8 mouse cellular contexts compared by ENCODE assay signal in the genomic region with DNA sequence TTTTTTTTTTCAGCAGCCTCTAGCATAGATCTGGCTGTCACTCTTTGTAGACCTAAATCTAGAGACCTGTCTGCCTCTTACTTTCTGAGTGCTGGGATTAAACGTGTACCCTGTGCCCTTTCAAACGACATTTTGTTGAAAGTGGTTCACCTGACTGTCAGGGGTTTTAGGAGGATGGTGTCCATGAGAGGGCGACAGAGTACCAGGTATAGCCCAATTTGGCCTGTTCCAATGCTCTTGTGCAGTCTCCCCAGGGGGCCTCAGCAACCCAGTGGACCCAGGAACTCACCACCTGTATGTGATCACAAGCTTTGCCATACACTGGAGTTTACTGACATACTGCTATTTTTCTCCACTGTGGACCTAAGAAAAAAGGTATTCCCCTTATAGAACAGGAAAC. TPM values are rescaled to one million over a fixed set of nuclear protein-coding genes. Genes with fewer than 3 reads are reported as not detected.
DNase-seq lines count a peak whose midpoint lies in the region; ATAC-seq and TF ChIP-seq lines count a peak whose summit lies in the region.

No protein-coding gene starts in this region.

- TF ChIP-seq CTCF in CH12.LX (conservative IDR thresholded peaks at IDR 0.05 in 1 of 2, IDR thresholded peaks at IDR 0.05 in 1 of 2; ENCODE audit: low read depth in 2 of 2, low read length in 2 of 2), result peak; percentile 46 to 80
- peak; percentile 62 for TF ChIP-seq CTCF in bone marrow macrophage, adult 2 months (IDR thresholded peaks at IDR 0.05; ENCODE audit: low read depth, low read length)
- TF ChIP-seq CTCF in left cerebral cortex, adult 2 months (IDR thresholded peaks at IDR 0.05), result peak; percentile 76
- TF ChIP-seq CTCF in olfactory bulb, adult 2 months (IDR thresholded peaks at IDR 0.05; ENCODE audit: insufficient read depth, low read depth, low read length), result peak; percentile 42; the same call in 1 of the 2 replicates

- no peak overlapping the region for H3K27ac ChIP-seq in hindbrain, embryonic 11.5 days (ENCODE audit: low read depth, low read length)
- H3K27ac ChIP-seq in hindbrain, embryonic 10.5 days, result no peak overlapping the region
- no peak overlapping the region for H3K27ac ChIP-seq in CH12.LX (ENCODE audit: insufficient read depth, low read depth)
- H3K27ac ChIP-seq in bone marrow macrophage, adult 2 months (ENCODE audit: insufficient read depth, low read depth, low read length), result no peak overlapping the region
- no peak overlapping the region for H3K27ac ChIP-seq in left cerebral cortex, adult 2 months
- H3K27ac ChIP-seq in olfactory bulb, adult 2 months (ENCODE audit: insufficient read depth, low read depth, low read length), result no peak overlapping the region

- no peak overlapping the region for H3K9ac ChIP-seq in hindbrain, embryonic 11.5 days (ENCODE audit: low read depth, low read length)
- no peak overlapping the region for H3K9ac ChIP-seq in CH12.LX (ENCODE audit: insufficient read depth, low read depth)

- H3K4me2 ChIP-seq in hindbrain, embryonic 11.5 days (replicated peaks; ENCODE audit: low read depth, low read length), result no peak overlapping the region
- H3K4me2 ChIP-seq in CH12.LX (ENCODE audit: insufficient read depth, low read depth, poor library complexity, severe bottlenecking), result no peak overlapping the region

- in situ Hi-C loops in CH12.LX (cut with MboI; ENCODE audit: low pct_ligation_motif_present, low pct_unique_long_range_greater_than_20kb, low sequenced_read_pairs), result loop anchor here (25.0 kb wide), 1 partner anchor 105 kb away; no protein-coding TSS in a partner anchor

- intact Hi-C loops in left cerebral cortex, adult 2 months (cut with DNase I), result loop anchor here (1.0 kb wide), 3 partner anchors 86 to 140 kb away; no protein-coding TSS in a partner anchor

- DNase-seq in hindbrain, embryonic 11.5 days (ENCODE audit: low spot score), result peak; percentile 48
- no peak for DNase-seq in hindbrain, embryonic 10.5 days (ENCODE audit: low spot score)
- DNase-seq in CH12.LX (ENCODE audit: extremely low read depth), result peak; percentile 62
- DNase-seq in forelimb bud, embryonic 11.5 days (ENCODE audit: low read depth, low spot score), result peak; percentile 17
- DNase-seq in left cerebral cortex, adult 2 months (ENCODE audit: extremely low spot score in 1 of 2, low spot score in 2 of 2), result peak; percentile 53 to 70
- DNase-seq in T-cell, adult 2 months (ENCODE audit: low spot score), result no peak

- no peaks in the 10 kb centered on the region for H3K4me1 ChIP-seq in hindbrain, embryonic 11.5 days (replicated peaks; ENCODE audit: control insufficient read depth, insufficient read depth, low read length)
- H3K4me1 ChIP-seq in hindbrain, embryonic 10.5 days (replicated peaks), result no peaks in the 10 kb centered on the region
- no peaks in the 10 kb centered on the region for H3K4me1 ChIP-seq in CH12.LX (ENCODE audit: control insufficient read depth in 1 of 2, insufficient read depth in 2 of 2)
- no peaks in the 10 kb centered on the region for H3K4me1 ChIP-seq in bone marrow macrophage, adult 2 months (ENCODE audit: control insufficient read depth, insufficient read depth, low read length)
- peaks cover 9% of the 10 kb centered on the region for H3K4me1 ChIP-seq in olfactory bulb, adult 2 months (ENCODE audit: control insufficient read depth, insufficient read depth, low read length)

- WGBS in hindbrain, embryonic 11.5 days, result 15% methylated on average over 3 of the region's 3 CpGs
- 11% methylated on average over 3 of the region's 3 CpGs for WGBS in hindbrain, embryonic 10.5 days
- 29% methylated on average over 3 of the region's 3 CpGs for WGBS in olfactory bulb, adult 2 months

- H3K79me2 ChIP-seq in CH12.LX (replicated peaks; ENCODE audit: control insufficient read depth, extremely low read depth, insufficient read depth, poor library complexity, severe bottlenecking), result no peaks in the 10 kb centered on the region

- TF ChIP-seq POLR2A in CH12.LX (IDR thresholded peaks at IDR 0.05; ENCODE audit: low read depth, low read length), result no peak; the same call in 1 of the 2 replicates
- no peak for TF ChIP-seq POLR2A in bone marrow macrophage, adult 2 months (IDR thresholded peaks at IDR 0.05; ENCODE audit: borderline replicate concordance, low read depth, low read length)
- TF ChIP-seq POLR2A in olfactory bulb, adult 2 months (IDR thresholded peaks at IDR 0.05; ENCODE audit: insufficient read depth, low read depth, low read length), result no peak

- H3K4me3 ChIP-seq in hindbrain, embryonic 11.5 days (ENCODE audit: low read depth, low read length), result no peak overlapping the region
- no peak overlapping the region for H3K4me3 ChIP-seq in hindbrain, embryonic 10.5 days
- no peak overlapping the region for H3K4me3 ChIP-seq in CH12.LX (replicated peaks in 1 of 3; ENCODE audit: low read depth in 2 of 3, low read length in 2 of 3, poor library complexity in 1 of 3)
- no peak overlapping the region for H3K4me3 ChIP-seq in bone marrow macrophage, adult 2 months (ENCODE audit: insufficient read depth, low read length)
- no peak overlapping the region for H3K4me3 ChIP-seq in left cerebral cortex, adult 2 months
- H3K4me3 ChIP-seq in olfactory bulb, adult 2 months (ENCODE audit: insufficient read depth, low read depth, low read length), result no peak overlapping the region

- dilution Hi-C loops in CH12.LX (cut with MboI; ENCODE audit: extremely low pct_ligation_motif_present, extremely low pct_unique_long_range_greater_than_20kb, low sequenced_read_pairs), result no loop called here

- no peak for TF ChIP-seq EP300 in CH12.LX (IDR thresholded peaks at IDR 0.05; ENCODE audit: low read length)

- no peaks in the 10 kb centered on the region for H3K27me3 ChIP-seq in hindbrain, embryonic 11.5 days (ENCODE audit: control insufficient read depth, insufficient read depth, low read length)
- no peaks in the 10 kb centered on the region for H3K27me3 ChIP-seq in hindbrain, embryonic 10.5 days (ENCODE audit: insufficient read depth, poor library complexity, severe bottlenecking)
- H3K27me3 ChIP-seq in CH12.LX (replicated peaks), result no peaks in the 10 kb centered on the region

- peak; percentile 78 for TF ChIP-seq RAD21 in CH12.LX (IDR thresholded peaks at IDR 0.05; ENCODE audit: low read depth, low read length)

- no peaks in the 10 kb centered on the region for H3K36me3 ChIP-seq in hindbrain, embryonic 11.5 days (ENCODE audit: control insufficient read depth, insufficient read depth, low read length)
- H3K36me3 ChIP-seq in hindbrain, embryonic 10.5 days, result peaks cover 47% of the 10 kb centered on the region
- H3K36me3 ChIP-seq in CH12.LX (replicated peaks in 1 of 2; ENCODE audit: control insufficient read depth in 1 of 2, insufficient read depth in 1 of 2, low read length in 1 of 2), result peaks cover 26 to 81% of the 10 kb centered on the region in 2 experiments

- H3K9me3 ChIP-seq in hindbrain, embryonic 11.5 days (ENCODE audit: control insufficient read depth, low read length), result no peaks in the 10 kb centered on the region
- no peaks in the 10 kb centered on the region for H3K9me3 ChIP-seq in hindbrain, embryonic 10.5 days
- no peaks in the 10 kb centered on the region for H3K9me3 ChIP-seq in CH12.LX (replicated peaks; ENCODE audit: low read length)

- no peak for ATAC-seq in hindbrain, embryonic 11.5 days (ENCODE audit: low FRiP score)

TF ChIP-seq in CH12.LX, 34 proteins besides CTCF, POLR2A, EP300 and RAD21:
- TF ChIP-seq SMC3 (IDR thresholded peaks at IDR 0.05; ENCODE audit: low read depth, low read length), result peak; percentile 67
- TF ChIP-seq ZNF384 (IDR thresholded peaks at IDR 0.05; ENCODE audit: low read depth, low read length), result no peak

RNA-seq across cellular contexts. Expression of a gene that starts 23.1 kb away (rescaled TPM):
- 133 and 155 TPM in 2 replicates for polyA plus RNA-seq in hindbrain, embryonic 11.5 days (2014; fragmentation: Nextera tagmentation; extraction: Ambion mirVana)
- polyA plus RNA-seq in hindbrain, embryonic 10.5 days (2016; fragmentation: Nextera tagmentation; extraction: Ambion mirVana), result 235 and 294 TPM in 2 replicates
- total RNA-seq in CH12.LX (2012; rRNA removed) (259 and 305 TPM in 2 replicates), CH12.LX (2014; rRNA removed) (282 and 294 TPM in 2 replicates)
- 313 and 332 TPM in 2 replicates for polyA plus RNA-seq in CH12.LX (2012; ENCODE audit: insufficient read length, low read depth)
- 27.5 and 28.1 TPM in 2 replicates for polyA plus RNA-seq in bone marrow macrophage, adult 2 months (2012; ENCODE audit: insufficient read depth, insufficient read length, missing spikeins)
- 1 to 10 TPM; 7.4 to 7.6 TPM for total RNA-seq in left cerebral cortex, adult 2 months (2021)
- polyA plus RNA-seq in olfactory bulb, adult 2 months (2012; ENCODE audit: insufficient read depth, insufficient read length, low replicate concordance, missing spikeins), result not detected in 2 replicates

RNA-seq across cellular contexts. Expression of a gene that starts 39.1 kb away (rescaled TPM):
- polyA plus RNA-seq in hindbrain, embryonic 11.5 days (2014; fragmentation: Nextera tagmentation; extraction: Ambion mirVana), result 9.2 and 15.1 TPM in 2 replicates
- polyA plus RNA-seq in hindbrain, embryonic 10.5 days (2016; fragmentation: Nextera tagmentation; extraction: Ambion mirVana), result 19.9 and 22.8 TPM in 2 replicates
- 27.3 and 39.7 TPM in 2 replicates for total RNA-seq in CH12.LX (2012; rRNA removed)
- total RNA-seq in CH12.LX (2014; rRNA removed), result 53.2 and 67.3 TPM in 2 replicates
- polyA plus RNA-seq in CH12.LX (2012; ENCODE audit: insufficient read length, low read depth), result 87.4 and 92.2 TPM in 2 replicates
- 346 and 386 TPM in 2 replicates for polyA plus RNA-seq in bone marrow macrophage, adult 2 months (2012; ENCODE audit: insufficient read depth, insufficient read length, missing spikeins)
- total RNA-seq in left cerebral cortex, adult 2 months (2021), result 1 to 10 TPM; 3.9 to 5.2 TPM
- polyA plus RNA-seq in olfactory bulb, adult 2 months (2012; ENCODE audit: insufficient read depth, insufficient read length, low replicate concordance, missing spikeins), result not detected in 2 replicates

Comparison
In these comparisons a context has a peak if more than half of its experiments do, and no peak if none do; other contexts are left out.
1. DNase-seq: peak in hindbrain, embryonic 11.5 days (single experiment), CH12.LX (single experiment), forelimb bud, embryonic 11.5 days (single experiment) and left cerebral cortex, adult 2 months (2 of 2); none in hindbrain, embryonic 10.5 days (single experiment) and T-cell, adult 2 months (single experiment).
2. RNA of a gene that starts 39.1 kb away (polyA plus RNA-seq): 346 to 386 TPM in bone marrow macrophage, adult 2 months, 87.4 to 92.2 TPM in CH12.LX, 19.9 to 22.8 TPM in hindbrain, embryonic 10.5 days and 9.2 to 15.1 TPM in hindbrain, embryonic 11.5 days; not detected in olfactory bulb, adult 2 months; every median in the first group is over 10 times any median in the second.
3. Peak in every context shown above with its lines, with median percentiles within 50 percentile points of each other: CTCF ChIP-seq.